Comparison of ENCODE assay signal across 19 mouse cellular contexts in genomic region chr1:86633434-86633833, GRCm38 (mm10). TPM values are rescaled to one million over a fixed set of nuclear protein-coding genes. Genes with fewer than 3 reads are reported as not detected.
DNase-seq lines count a peak whose midpoint lies in the region; ATAC-seq lines count a peak whose summit lies in the region.
"Had no signal": no experiment of that assay in that cellular context is flagged by ENCODE, and none has a peak within 500 bp of the region (broad histone marks: within the 10 kb centered on the region; RNA-seq: fewer than 3 reads in every experiment).

No protein-coding gene starts in this region.

- no peak for ATAC-seq in hindbrain, embryonic 13.5 days (ENCODE audit: low FRiP score)
- peak; percentile 71 for ATAC-seq in liver, embryonic 15.5 days (ENCODE audit: insufficient read depth)
- no peak for ATAC-seq in intestine, embryonic 16.5 days
- ATAC-seq in stomach, embryonic 15.5 days (ENCODE audit: insufficient read depth, low FRiP score, low read depth), result no peak

- H3K4me1 ChIP-seq in hindbrain, embryonic 13.5 days (replicated peaks), result peaks cover 15% of the 10 kb centered on the region
- peaks cover 15% of the 10 kb centered on the region for H3K4me1 ChIP-seq in hindbrain, embryonic 10.5 days (replicated peaks)
- H3K4me1 ChIP-seq in liver, embryonic 15.5 days (replicated peaks), result peaks cover 19% of the 10 kb centered on the region
- peaks cover 16% of the 10 kb centered on the region for H3K4me1 ChIP-seq in intestine, embryonic 16.5 days (ENCODE audit: control insufficient read depth, insufficient read depth, low read length)
- H3K4me1 ChIP-seq in stomach, embryonic 15.5 days, result peaks cover 12% of the 10 kb centered on the region; the same call in 1 of the 2 replicates
- H3K4me1 ChIP-seq: lung, embryonic 15.5 days had no signal

- H3K36me3 ChIP-seq in hindbrain, embryonic 13.5 days, result no peaks in the 10 kb centered on the region
- no peaks in the 10 kb centered on the region for H3K36me3 ChIP-seq in hindbrain, embryonic 10.5 days
- no peaks in the 10 kb centered on the region for H3K36me3 ChIP-seq in liver, embryonic 15.5 days (replicated peaks)
- no peaks in the 10 kb centered on the region for H3K36me3 ChIP-seq in intestine, embryonic 16.5 days (ENCODE audit: control insufficient read depth, insufficient read depth, low read length)
- no peaks in the 10 kb centered on the region for H3K36me3 ChIP-seq in stomach, embryonic 15.5 days
- H3K36me3 ChIP-seq: hindbrain, embryonic 12.5 days; lung, embryonic 15.5 days; midbrain, embryonic 12.5 days had no signal

- 58% methylated on average over 3 of the region's 3 CpGs for WGBS in hindbrain, embryonic 13.5 days
- 54% methylated on average over 3 of the region's 3 CpGs for WGBS in hindbrain, embryonic 10.5 days
- 50% methylated on average over 3 of the region's 3 CpGs for WGBS in liver, embryonic 15.5 days (ENCODE audit: insufficient replicate concordance)
- WGBS in intestine, embryonic 16.5 days, result 45% methylated on average over 3 of the region's 3 CpGs
- WGBS in stomach, embryonic 15.5 days, result 36% methylated on average over 3 of the region's 3 CpGs

- no peaks in the 10 kb centered on the region for H3K27me3 ChIP-seq in hindbrain, embryonic 13.5 days
- no peaks in the 10 kb centered on the region for H3K27me3 ChIP-seq in hindbrain, embryonic 10.5 days (ENCODE audit: insufficient read depth, poor library complexity, severe bottlenecking)
- H3K27me3 ChIP-seq in liver, embryonic 15.5 days, result no peaks in the 10 kb centered on the region
- no peaks in the 10 kb centered on the region for H3K27me3 ChIP-seq in intestine, embryonic 16.5 days (replicated peaks; ENCODE audit: control insufficient read depth, insufficient read depth, low read length)
- no peaks in the 10 kb centered on the region for H3K27me3 ChIP-seq in stomach, embryonic 15.5 days (replicated peaks)
- H3K27me3 ChIP-seq: hindbrain, embryonic 12.5 days; lung, embryonic 15.5 days; midbrain, embryonic 12.5 days had no signal

- no peak overlapping the region for H3K9ac ChIP-seq in hindbrain, embryonic 13.5 days
- H3K9ac ChIP-seq in liver, embryonic 15.5 days, result no peak overlapping the region
- no peak overlapping the region for H3K9ac ChIP-seq in intestine, embryonic 16.5 days (ENCODE audit: low read depth, low read length)
- no peak overlapping the region for H3K9ac ChIP-seq in stomach, embryonic 15.5 days
- H3K9ac ChIP-seq: hindbrain, embryonic 12.5 days; lung, embryonic 15.5 days; midbrain, embryonic 12.5 days had no signal

- H3K4me3 ChIP-seq in hindbrain, embryonic 13.5 days, result no peak overlapping the region
- H3K4me3 ChIP-seq in hindbrain, embryonic 10.5 days, result no peak overlapping the region
- H3K4me3 ChIP-seq in liver, embryonic 15.5 days (replicated peaks), result no peak overlapping the region
- no peak overlapping the region for H3K4me3 ChIP-seq in intestine, embryonic 16.5 days (ENCODE audit: low read length)
- no peak overlapping the region for H3K4me3 ChIP-seq in stomach, embryonic 15.5 days (replicated peaks)
- H3K4me3 ChIP-seq: hindbrain, embryonic 12.5 days; layer of hippocampus, adult 2 months; left cerebral cortex, adult 2 months; lung, embryonic 15.5 days; midbrain, embryonic 12.5 days had no signal

- H3K4me2 ChIP-seq in hindbrain, embryonic 13.5 days, result no peak overlapping the region
- no peak overlapping the region for H3K4me2 ChIP-seq in liver, embryonic 15.5 days
- H3K4me2 ChIP-seq in intestine, embryonic 16.5 days (ENCODE audit: low read depth, low read length), result no peak overlapping the region
- H3K4me2 ChIP-seq in stomach, embryonic 15.5 days, result no peak overlapping the region
- H3K4me2 ChIP-seq: hindbrain, embryonic 12.5 days; lung, embryonic 15.5 days had no signal

- H3K27ac ChIP-seq in hindbrain, embryonic 13.5 days, result peak overlapping the region; percentile 55
- no peak overlapping the region for H3K27ac ChIP-seq in hindbrain, embryonic 10.5 days
- peak overlapping the region; percentile 70 for H3K27ac ChIP-seq in liver, embryonic 15.5 days (replicated peaks)
- peak overlapping the region; percentile 80 for H3K27ac ChIP-seq in intestine, embryonic 16.5 days (ENCODE audit: low read length)
- H3K27ac ChIP-seq in stomach, embryonic 15.5 days, result peak overlapping the region; percentile 74
- H3K27ac ChIP-seq: left cerebral cortex, adult 2 months; lung, embryonic 15.5 days; macrophage; midbrain, embryonic 12.5 days had no signal

- DNase-seq in hindbrain, embryonic 10.5 days (ENCODE audit: low spot score), result no peak
- no peak for DNase-seq in liver
- no peak for DNase-seq in cerebellum, adult 18-20 months
- DNase-seq in adrenal gland, adult 8-10 months, result no peak
- DNase-seq: gastrocnemius, postnatal 10 days; heart, adult 18-20 months; kidney, adult 9 months; spleen, adult 18-20 months; thymus, postnatal 36 days had no signal

- no peaks in the 10 kb centered on the region for H3K9me3 ChIP-seq in hindbrain, embryonic 13.5 days
- no peaks in the 10 kb centered on the region for H3K9me3 ChIP-seq in hindbrain, embryonic 10.5 days
- H3K9me3 ChIP-seq in liver, embryonic 15.5 days (replicated peaks), result no peaks in the 10 kb centered on the region
- no peaks in the 10 kb centered on the region for H3K9me3 ChIP-seq in intestine, embryonic 16.5 days (ENCODE audit: control insufficient read depth, low read length)
- H3K9me3 ChIP-seq in stomach, embryonic 15.5 days, result no peaks in the 10 kb centered on the region
- H3K9me3 ChIP-seq: hindbrain, embryonic 12.5 days; lung, embryonic 15.5 days; midbrain, embryonic 12.5 days had no signal

RNA-seq across cellular contexts. Expression of gene Nppc, which starts 36.9 kb away (rescaled TPM):
- polyA plus RNA-seq in hindbrain, embryonic 13.5 days (2015; fragmentation: Nextera tagmentation; extraction: Ambion mirVana), result 16.1 and 25.0 TPM in 2 replicates
- polyA plus RNA-seq in hindbrain, embryonic 10.5 days (2016; fragmentation: Nextera tagmentation; extraction: Ambion mirVana), result 12.9 and 19.8 TPM in 2 replicates
- polyA plus RNA-seq in liver, embryonic 15.5 days (2015; fragmentation: Nextera tagmentation; extraction: Ambion mirVana), result not detected in 2 replicates
- 0.34 and 0.72 TPM in 2 replicates for polyA plus RNA-seq in intestine, embryonic 16.5 days (2015; fragmentation: Nextera tagmentation; extraction: Ambion mirVana)
- polyA plus RNA-seq in stomach, embryonic 15.5 days (2015; fragmentation: Nextera tagmentation; extraction: Ambion mirVana), result 2.5 and 3.0 TPM in 2 replicates
- not detected for total RNA-seq in adrenal gland, adult 8-10 months (2022)
- total RNA-seq: heart, adult 18-20 months had no signal
- polyA plus RNA-seq: macrophage had no signal

RNA-seq across cellular contexts. Expression of gene Cops7b, which starts 50.7 kb away (rescaled TPM):
- 62.8 and 65.0 TPM in 2 replicates for polyA plus RNA-seq in hindbrain, embryonic 13.5 days (2015; fragmentation: Nextera tagmentation; extraction: Ambion mirVana)
- polyA plus RNA-seq in hindbrain, embryonic 10.5 days (2016; fragmentation: Nextera tagmentation; extraction: Ambion mirVana), result 76.2 and 82.4 TPM in 2 replicates
- 13.1 and 13.4 TPM in 2 replicates for polyA plus RNA-seq in liver, embryonic 15.5 days (2015; fragmentation: Nextera tagmentation; extraction: Ambion mirVana)
- 31.5 and 35.1 TPM in 2 replicates for polyA plus RNA-seq in intestine, embryonic 16.5 days (2015; fragmentation: Nextera tagmentation; extraction: Ambion mirVana)
- polyA plus RNA-seq in stomach, embryonic 15.5 days (2015; fragmentation: Nextera tagmentation; extraction: Ambion mirVana), result 31.7 and 33.8 TPM in 2 replicates
- total RNA-seq in adrenal gland, adult 8-10 months (2022), result 10 to 100 TPM; 13.1 to 16.3 (median 14.6) TPM

RNA-seq across cellular contexts. Expression of gene Pde6d, which starts 51.0 kb away (rescaled TPM):
- 92.7 and 97.5 TPM in 2 replicates for polyA plus RNA-seq in hindbrain, embryonic 13.5 days (2015; fragmentation: Nextera tagmentation; extraction: Ambion mirVana)
- 75.1 and 87.1 TPM in 2 replicates for polyA plus RNA-seq in hindbrain, embryonic 10.5 days (2016; fragmentation: Nextera tagmentation; extraction: Ambion mirVana)
- polyA plus RNA-seq in liver, embryonic 15.5 days (2015; fragmentation: Nextera tagmentation; extraction: Ambion mirVana), result 24.7 and 29.0 TPM in 2 replicates
- polyA plus RNA-seq in intestine, embryonic 16.5 days (2015; fragmentation: Nextera tagmentation; extraction: Ambion mirVana), result 35.1 and 35.2 TPM in 2 replicates
- 53.7 and 59.4 TPM in 2 replicates for polyA plus RNA-seq in stomach, embryonic 15.5 days (2015; fragmentation: Nextera tagmentation; extraction: Ambion mirVana)
- total RNA-seq in adrenal gland, adult 8-10 months (2022), result 10 to 100 TPM; 36.8 to 47.2 (median 42.3) TPM
